Mouse (Mus musculus): ENCODE measurements at regions not wholly inside any gene's neighbourhood (a gene's known extent, or its start where the extent isn't known, plus 50 kb on each side); places are given as distances from the start of the nearest gene placed in this dataset.

DNA sequence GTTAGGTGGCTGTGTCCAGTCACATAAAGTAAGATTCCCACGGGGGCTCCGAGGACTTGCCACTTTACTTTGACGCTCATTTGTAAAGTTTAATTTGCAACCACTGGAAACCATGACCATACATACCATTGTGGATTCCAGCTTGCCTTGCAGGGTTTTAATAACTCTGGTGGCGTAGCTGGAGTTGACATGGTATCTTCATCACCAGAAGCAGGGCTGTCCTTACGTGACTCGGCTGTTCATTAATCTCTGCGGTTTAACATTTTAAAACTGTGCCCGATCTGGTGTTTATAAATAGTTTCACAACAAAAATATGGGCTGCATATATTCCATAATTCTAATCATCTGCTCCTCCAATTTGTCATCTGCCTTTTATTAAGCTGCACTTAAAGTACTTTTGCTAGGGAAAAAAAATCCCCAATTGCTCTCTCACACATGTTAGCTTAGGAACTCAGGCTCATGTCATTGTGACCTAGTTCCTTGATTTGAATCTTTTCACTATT is 159.1 kb downstream of the Ndfip2 start:
- TF ChIP-seq POLR2A (IDR thresholded peaks at IDR 0.05; ENCODE audit: borderline replicate concordance, extremely low read depth, insufficient read depth, insufficient read length, poor library complexity, severe bottlenecking) (no peak), CTCF (IDR thresholded peaks at IDR 0.05; ENCODE audit: borderline replicate concordance, extremely low read depth, insufficient read depth, insufficient read length) (no peak)

Data from brain, embryonic 14.5 days (tissue).